Mouse (Mus musculus) liver, embryonic 14.5 days (tissue): ENCODE measurements at regions not wholly inside any gene's neighbourhood (a gene's known extent, or its start where the extent isn't known, plus 50 kb on each side); places are given as distances from the start of the nearest gene placed in this dataset.

Experiments
- CTCF ChIP-seq: IDR thresholded peaks from 2 replicates; pipeline ENCODE4 v1.5.1; 2016; ENCODE audit warnings: antibody characterized with exemption, low read depth, control low read depth
- EP300 ChIP-seq: IDR thresholded peaks from 2 replicates; pipeline ENCODE4 v1.6.1; 2016; ENCODE audit warnings: antibody characterized with exemption, low read depth

- TF ChIP-seq CTCF (no peak), EP300 (no peak)
These were observed 242.9 kb upstream of the Adgrl2 start for GRCm38 (mm10) chr3:149233191-149233641.
